Mouse (Mus musculus): Measurements from ENCODE around the gene St14.

Gene St14

DNA sequence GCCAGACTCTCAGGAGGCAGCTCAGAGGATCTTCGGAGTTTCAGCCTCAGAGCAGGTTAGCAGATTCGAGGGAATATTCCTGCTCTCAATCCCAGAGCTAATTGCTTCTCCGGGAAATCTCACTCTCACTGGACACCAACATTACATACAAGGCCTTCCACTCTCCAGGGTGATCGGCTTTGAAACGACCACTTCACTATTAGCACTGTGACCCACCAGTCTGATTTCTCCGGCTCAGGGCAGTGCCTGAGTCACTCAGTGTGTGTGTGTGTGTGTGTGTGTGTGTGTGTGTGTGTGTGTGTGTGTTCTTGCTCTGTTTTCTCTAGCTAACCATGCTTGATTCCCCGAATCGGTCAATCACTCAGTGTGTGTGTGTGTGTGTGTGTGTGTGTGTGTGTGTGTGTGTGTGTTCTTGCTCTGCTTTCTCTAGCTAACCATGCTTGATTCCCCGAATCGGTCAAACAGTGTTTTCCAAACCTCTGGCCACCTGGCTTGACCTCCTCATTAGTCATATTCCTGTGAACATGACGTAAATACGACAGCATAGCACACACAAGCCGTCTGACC is 9.1 kb downstream of the St14 start:
- no peak for DNase-seq (ENCODE audit: low spot score in 2 of 2)

DNA sequence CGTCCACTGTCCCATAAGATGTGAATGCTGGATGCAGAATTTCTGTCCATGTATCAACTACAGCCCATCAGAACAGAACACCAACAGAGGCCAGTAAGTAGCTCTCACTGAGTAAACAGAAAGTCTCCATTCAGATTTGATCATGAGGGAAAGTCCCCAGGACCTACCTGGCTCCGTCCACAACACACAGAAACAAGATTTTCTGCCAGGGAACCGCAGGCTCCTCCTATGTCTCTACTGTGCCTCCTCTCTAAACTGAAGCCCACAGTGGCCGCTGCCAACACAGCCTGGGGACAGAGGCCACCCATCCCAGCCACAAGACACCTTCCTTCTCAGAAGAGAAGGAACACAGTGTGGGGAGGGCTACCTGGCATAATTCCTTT is 11.1 kb downstream of the St14 start:
- no peak for DNase-seq (ENCODE audit: low spot score in 2 of 2)

- DNase-seq (ENCODE audit: low spot score in 2 of 2), result no peak
Observed at GRCm38 (mm10) chr9:31119882-31120532, 11.6 kb downstream of the St14 start.

DNA sequence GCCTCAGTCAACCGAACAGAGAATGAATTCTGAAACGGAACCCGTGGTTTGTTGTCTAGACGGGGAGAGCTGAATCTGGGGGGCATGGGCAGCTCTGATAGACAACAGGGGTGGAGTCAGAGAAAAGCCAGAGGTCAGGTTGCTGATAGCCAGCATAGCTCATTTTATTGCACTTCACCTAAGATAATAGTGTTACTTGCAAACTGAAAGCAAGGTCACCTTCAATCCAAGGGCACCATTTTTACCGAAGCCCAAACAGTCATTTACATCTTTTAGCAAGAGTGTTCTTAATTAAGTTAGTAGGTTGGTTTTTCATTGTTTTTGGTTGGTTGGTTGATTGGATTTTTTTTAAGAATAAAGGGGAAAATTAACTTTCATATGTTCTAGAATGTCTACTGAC is 12.2 kb downstream of the St14 start:
- DNase-seq (ENCODE audit: low spot score in 2 of 2), result no peak

DNA sequence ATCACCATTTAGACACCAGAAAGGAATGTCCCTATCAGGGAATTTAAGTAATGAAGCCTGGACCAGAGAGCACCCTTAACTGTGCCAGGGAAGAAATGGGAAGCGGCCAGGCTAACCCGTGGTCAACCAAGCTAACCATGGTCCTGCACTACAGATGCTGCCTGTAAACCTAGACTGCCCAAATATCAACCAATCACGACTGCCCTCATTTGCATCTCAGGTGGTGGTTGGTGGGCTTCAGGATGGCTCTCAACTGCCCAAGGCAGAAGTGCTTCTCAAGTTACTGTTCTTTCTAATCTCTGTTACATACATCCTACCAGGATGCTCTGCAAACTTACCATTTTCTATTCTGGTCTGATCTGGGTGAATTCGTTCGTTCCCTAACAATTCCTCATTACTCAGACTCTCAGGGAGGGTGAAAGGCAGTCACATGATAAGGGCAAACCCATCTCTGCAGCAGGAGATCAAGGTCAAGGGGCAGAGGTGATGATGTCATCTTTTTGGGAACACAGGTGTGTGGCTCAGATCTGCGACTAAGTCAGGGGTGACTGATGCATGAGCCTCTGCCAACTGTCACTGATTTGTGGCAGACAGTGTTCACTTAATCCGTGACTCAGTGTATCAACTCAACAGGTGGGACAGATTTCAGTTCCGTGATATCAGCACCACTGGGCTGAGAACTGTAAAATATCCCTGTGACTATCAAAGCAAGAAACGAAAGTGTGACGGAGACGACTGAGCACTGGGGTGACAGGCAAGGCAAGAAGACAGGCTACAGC is 12.9 kb downstream of the St14 start:
- DNase-seq (ENCODE audit: low spot score in 2 of 2), result no peak

DNA sequence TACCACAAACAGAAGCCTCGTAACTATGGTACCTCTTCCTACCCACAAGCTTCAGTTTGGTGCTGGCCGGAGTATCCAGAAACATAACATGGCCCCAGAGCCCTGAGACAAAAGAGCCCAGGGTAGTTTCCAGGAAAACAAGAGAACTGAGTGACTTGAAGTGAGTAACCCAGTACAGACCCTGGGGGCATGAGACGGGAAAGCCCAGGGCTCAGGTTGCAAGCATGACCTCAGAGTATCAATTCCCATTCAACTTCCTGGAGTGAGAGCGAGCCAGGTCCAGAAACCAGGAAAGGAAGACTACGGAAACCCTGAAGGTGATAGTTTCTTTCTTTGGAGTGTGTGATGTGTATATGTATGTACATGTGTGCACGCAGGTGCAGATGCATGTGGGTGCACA is 14.2 kb downstream of the St14 start:
- no peak for DNase-seq (ENCODE audit: low spot score in 2 of 2)

- DNase-seq (ENCODE audit: low spot score in 2 of 2), result no peak
Observed at GRCm38 (mm10) chr9:31117088-31117487, 14.6 kb downstream of the St14 start.

- DNase-seq (ENCODE audit: low spot score in 2 of 2), result no peak
Observed at GRCm38 (mm10) chr9:31115586-31115985, 16.1 kb downstream of the St14 start.

GRCm38 (mm10) chr9:31108464-31108863 is 23.2 kb downstream of the St14 start:
- no peak for DNase-seq (ENCODE audit: low spot score in 2 of 2)

GRCm38 (mm10) chr9:31098118-31098517 is 33.5 kb downstream of the St14 start:
- DNase-seq (ENCODE audit: low spot score in 2 of 2), result no peak

DNA sequence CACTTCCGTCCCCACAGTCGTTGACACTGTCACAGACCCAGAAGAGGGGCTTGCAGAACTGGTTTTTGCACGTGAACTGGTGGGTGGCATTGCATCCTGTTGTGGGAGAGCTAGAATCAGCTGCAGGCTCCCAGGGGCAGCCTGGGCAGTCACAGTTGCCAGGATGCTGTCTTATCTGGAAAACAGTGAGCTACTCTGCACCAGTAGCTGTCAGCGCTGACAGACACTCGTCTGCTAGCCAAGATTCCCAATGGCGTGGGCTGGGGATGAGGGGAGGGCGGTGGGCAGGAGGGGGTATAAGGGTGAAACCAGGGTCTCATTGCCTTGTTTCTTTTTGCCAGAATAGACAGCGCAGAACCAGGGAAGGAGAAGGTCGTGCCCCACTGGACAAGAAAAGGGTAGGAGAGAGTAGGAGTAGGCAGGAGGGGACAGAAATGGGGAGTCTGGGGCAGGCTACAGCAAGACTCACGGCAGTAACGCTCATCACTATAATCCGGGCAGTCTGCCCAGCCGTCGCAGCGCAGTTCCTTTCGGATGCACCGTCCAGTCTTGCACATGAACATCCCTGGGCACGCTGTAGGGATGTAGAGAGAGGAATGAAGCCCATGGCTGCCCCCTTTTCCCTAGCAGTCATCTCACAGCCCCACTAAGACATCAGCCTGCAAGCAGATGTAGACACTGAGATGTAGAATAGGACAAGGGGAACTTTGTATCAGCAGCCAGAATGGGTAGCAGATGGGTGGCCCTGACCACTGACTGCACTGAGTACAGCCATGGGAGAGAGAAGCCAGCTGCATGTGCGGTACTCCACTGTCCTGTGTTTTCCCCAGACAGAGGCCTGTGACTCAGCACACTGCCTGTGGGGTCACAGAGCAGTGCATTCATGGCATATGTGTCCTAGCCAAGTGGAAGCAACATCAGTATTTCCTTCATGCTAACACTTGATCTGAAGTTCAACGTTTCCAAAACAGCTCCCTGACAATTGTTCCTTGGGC is 34.3 kb downstream of the St14 start:
- DNase-seq (ENCODE audit: low spot score in 2 of 2), result no peak

DNA sequence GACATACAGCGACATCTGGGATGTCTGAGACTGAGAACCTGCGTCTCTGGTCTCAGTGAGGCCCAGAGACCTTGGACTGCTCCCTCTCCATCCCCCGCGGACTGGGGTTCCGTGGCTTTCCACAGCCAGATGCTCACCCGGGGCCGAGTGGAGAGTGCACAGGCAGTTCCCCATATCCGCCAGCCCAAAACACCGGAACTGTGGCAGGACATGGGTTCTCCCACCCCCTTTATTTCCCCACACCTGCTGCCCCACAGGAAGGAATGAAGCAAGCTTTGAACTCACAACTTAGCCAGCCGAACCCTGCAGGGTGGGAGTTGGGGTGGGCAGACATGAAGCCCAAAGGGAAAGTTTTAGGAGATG is 38.8 kb downstream of the St14 start:
- DNase-seq (ENCODE audit: low spot score in 2 of 2), result no peak

GRCm38 (mm10) chr9:31092111-31092832 is 39.4 kb downstream of the St14 start:
- no peak for DNase-seq (ENCODE audit: low spot score in 2 of 2)

GRCm38 (mm10) chr9:31091162-31091581 is 40.5 kb downstream of the St14 start:
- DNase-seq (ENCODE audit: low spot score in 2 of 2), result no peak

DNA sequence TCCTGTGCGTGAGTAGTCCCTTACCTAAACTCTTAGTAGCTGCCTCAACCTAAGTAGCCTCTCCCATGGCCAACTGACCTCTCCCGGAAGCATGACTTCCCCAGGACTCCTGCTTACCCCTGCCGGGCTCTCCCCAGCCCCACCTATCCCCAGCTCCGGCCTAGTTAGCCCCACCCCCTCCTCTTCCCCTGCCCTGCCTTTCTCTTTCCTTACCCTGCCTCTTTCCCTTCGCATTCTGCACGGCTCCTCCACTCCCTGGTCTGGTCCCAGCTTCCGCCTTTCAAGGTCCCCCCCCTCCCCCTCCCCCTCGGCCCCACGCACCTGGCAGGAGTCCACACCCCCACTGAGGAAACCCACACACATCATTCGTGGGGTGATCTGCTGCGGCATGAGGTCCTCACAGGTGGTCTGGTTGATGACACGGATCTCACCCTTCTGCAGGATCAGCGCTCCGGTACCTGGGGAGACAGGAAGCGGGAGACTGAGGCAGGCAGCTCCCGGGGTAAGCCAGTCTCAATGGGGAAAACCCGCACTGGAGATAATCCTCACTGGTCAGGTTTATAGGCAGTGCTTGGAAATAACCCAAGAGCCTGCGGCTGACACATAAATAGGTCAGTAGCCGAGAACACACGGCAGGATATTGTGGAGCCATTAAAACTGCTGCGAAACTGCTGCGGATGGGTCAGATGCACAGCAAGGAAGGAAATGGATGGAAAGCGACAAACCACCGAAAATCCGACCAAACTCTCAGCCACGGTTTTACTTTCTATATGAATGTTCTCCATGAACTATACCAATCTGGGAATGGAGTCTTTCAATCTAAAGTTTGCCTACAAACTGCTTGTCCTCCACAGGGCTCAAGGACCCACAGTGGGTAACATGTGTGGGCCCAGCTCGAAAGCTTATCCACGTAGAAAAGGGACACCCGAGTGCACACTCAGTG is 41.3 kb downstream of the St14 start:
- no peak for DNase-seq (ENCODE audit: low spot score in 2 of 2)

GRCm38 (mm10) chr9:31089541-31089940 is 42.1 kb downstream of the St14 start:
- DNase-seq (ENCODE audit: low spot score in 2 of 2), result no peak

- DNase-seq (ENCODE audit: low spot score in 2 of 2), result no peak
Observed at GRCm38 (mm10) chr9:31088883-31089282, 42.8 kb downstream of the St14 start.

DNA sequence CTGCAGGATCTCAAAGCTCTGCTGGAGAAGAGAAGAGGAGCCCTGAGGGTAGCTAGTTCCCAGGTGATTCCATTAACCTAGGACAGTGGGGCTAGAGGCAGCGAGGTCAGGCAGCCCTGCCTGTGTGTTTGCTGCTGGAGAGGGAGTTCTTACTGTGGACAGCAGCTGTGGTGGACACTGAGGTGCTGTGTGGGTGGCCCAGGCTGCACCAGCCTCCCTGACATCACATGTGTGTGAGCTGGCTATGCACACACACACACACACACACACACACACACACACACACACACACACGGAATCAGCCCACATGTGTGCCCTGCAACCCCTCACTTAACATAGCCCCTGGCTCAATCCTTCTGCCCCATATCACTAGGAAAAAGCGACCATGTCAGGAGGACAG is 43.5 kb downstream of the St14 start:
- DNase-seq (ENCODE audit: low spot score in 2 of 2), result no peak

GRCm38 (mm10) chr9:31087466-31087865 is 44.2 kb downstream of the St14 start:
- no peak for DNase-seq (ENCODE audit: low spot score in 2 of 2)

DNA sequence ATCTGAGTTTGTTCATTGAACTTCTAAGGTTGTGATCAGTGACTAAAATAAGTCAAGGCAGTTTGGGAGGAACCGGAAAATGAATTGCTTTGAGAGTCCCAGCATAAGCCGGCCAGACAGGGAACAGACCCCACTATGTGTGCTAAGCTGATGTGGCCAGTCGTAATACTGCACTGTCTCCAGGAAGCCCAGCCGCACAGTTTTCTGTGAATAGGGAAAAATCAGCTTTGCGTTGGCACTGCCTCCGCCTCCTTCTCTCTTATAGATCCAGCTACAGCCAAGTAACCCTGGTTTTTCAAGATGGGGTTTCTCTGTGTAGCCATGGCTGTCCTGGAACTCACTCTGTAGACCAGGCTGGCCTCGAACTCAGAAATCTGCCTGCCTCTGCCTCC is 44.9 kb downstream of the St14 start:
- no peak for DNase-seq (ENCODE audit: low spot score in 2 of 2)
